In the genomic region with DNA sequence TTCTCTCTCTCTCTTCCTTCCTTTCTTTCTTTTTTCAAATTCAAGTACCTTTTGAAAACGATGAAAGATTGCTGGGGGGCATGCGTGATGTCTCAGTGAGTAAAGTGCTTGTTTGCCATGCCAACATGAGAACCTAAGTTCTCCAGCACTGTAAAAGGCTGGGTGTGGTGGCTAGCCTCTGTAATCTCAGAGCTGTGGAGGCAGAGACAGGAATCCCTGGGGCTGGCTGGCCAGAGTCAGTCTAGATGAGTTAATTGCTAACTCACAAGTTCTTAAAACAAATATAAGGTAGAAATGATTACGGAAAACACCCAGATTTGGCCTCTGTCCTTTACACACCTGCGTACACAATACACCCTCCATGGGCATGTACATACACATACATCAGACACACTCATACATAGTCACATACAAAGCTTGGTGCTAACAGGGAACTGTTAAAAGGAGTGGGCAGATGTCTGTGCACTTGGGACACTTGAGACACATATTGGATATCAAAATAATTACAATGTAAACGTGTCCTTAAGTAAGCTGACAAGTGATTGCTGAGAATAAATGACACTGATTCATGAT, we compare ENCODE assay signal across 21 mouse cellular contexts.
"Had no signal": no experiment of that assay in that cellular context is flagged by ENCODE, and none has a peak within 500 bp of the region (broad histone marks: within the 10 kb centered on the region; RNA-seq: fewer than 3 reads in every experiment).

No protein-coding gene starts in this region.

- DNase-seq: kidney, adult 2 months; kidney, postnatal 10 days; kidney, postnatal 36 days; layer of hippocampus, adult 9-11 months; liver; liver, embryonic 13.5 days; lung, adult 2 months; lung, postnatal 10 days; retina, postnatal 1 day; right cerebral cortex, postnatal 25 days; thymus, adult 18-20 months; thymus, postnatal 14 days; thymus, postnatal 4 days had no signal

- H3K4me2 ChIP-seq: kidney, embryonic 15.5 days; limb, embryonic 13.5 days; liver, embryonic 13.5 days; midbrain, embryonic 12.5 days; midbrain, embryonic 15.5 days; neural tube, embryonic 13.5 days had no signal

- H3K4me3 ChIP-seq: kidney, embryonic 15.5 days; layer of hippocampus, adult 2 months; limb, embryonic 10.5 days; limb, embryonic 13.5 days; liver, embryonic 13.5 days; midbrain, embryonic 12.5 days; midbrain, embryonic 15.5 days; neural tube, embryonic 13.5 days had no signal

- H3K9me3 ChIP-seq: kidney, embryonic 15.5 days; limb, embryonic 10.5 days; limb, embryonic 13.5 days; liver, embryonic 13.5 days; midbrain, embryonic 12.5 days; midbrain, embryonic 15.5 days; neural tube, embryonic 13.5 days had no signal

- ATAC-seq: midbrain, embryonic 15.5 days had no signal

- H3K27me3 ChIP-seq: limb, embryonic 13.5 days; liver, embryonic 13.5 days; midbrain, embryonic 15.5 days; neural tube, embryonic 13.5 days had no signal

- H3K4me1 ChIP-seq: kidney, embryonic 15.5 days; liver, embryonic 13.5 days; midbrain, embryonic 15.5 days; neural tube, embryonic 13.5 days had no signal

- H3K27ac ChIP-seq: kidney, embryonic 15.5 days; layer of hippocampus, adult 2 months; limb, embryonic 10.5 days; limb, embryonic 13.5 days; liver, embryonic 13.5 days; macrophage; midbrain, embryonic 12.5 days; midbrain, embryonic 15.5 days; neural tube, embryonic 13.5 days had no signal

- H3K9ac ChIP-seq: kidney, embryonic 15.5 days; limb, embryonic 13.5 days; liver, embryonic 13.5 days; midbrain, embryonic 12.5 days; midbrain, embryonic 15.5 days; neural tube, embryonic 13.5 days had no signal

- H3K36me3 ChIP-seq: kidney, embryonic 15.5 days; limb, embryonic 10.5 days; limb, embryonic 13.5 days; liver, embryonic 13.5 days; midbrain, embryonic 12.5 days; midbrain, embryonic 15.5 days; neural tube, embryonic 13.5 days had no signal
